Mouse (Mus musculus): Measurements from ENCODE around the gene Gm11146. TPM values are rescaled to one million over a fixed set of nuclear protein-coding genes. Genes with fewer than 3 reads are reported as not detected.

The Gm11146 gene
- total and polyA plus RNA-seq, 3 experiments = not detected

DNA sequence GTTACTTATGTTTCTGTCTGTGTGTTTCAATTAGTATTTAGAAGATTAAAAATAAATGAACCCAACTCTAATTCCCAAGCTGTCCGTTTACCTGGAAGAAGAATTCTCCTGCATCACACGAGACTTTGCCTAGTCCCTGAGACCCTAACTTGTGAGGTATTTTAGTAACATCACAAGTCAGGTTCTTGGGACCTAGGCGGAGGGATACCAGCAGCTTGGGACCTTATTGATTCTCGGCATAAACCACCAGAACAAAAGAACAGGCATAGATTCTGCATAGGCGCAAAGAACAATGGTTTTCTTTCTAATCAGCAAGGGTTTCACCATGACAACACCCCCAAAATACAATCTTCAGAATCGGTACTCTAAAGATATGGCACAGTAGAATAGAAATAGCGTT lies 44.3 kb upstream of the Gm11146 start:
- H3K27me3 ChIP-seq (ENCODE audit: control insufficient read depth in 1 of 2, insufficient read depth in 2 of 2, low read length in 2 of 2) = no peaks in the 10 kb centered on the region
- no peak for TF ChIP-seq ZNF384 (IDR thresholded peaks at IDR 0.05; ENCODE audit: low read depth, low read length)
- TF ChIP-seq USF2 (IDR thresholded peaks at IDR 0.05; ENCODE audit: borderline replicate concordance in 1 of 2, insufficient read depth in 1 of 2, low read depth in 1 of 2, low read length in 2 of 2) = no peak
- H3K9me3 ChIP-seq (replicated peaks; ENCODE audit: insufficient read depth, low read length) = no peaks in the 10 kb centered on the region
- no peak for DNase-seq (ENCODE audit: low read depth, low spot score)
- no peak overlapping the region for H3K4me3 ChIP-seq (ENCODE audit: control insufficient read depth in 1 of 2, insufficient read depth in 1 of 2, low read depth in 2 of 2, low read length in 2 of 2)
- no peaks in the 10 kb centered on the region for H3K79me2 ChIP-seq (ENCODE audit: control insufficient read depth, insufficient read depth, low read length, poor library complexity)
- no peaks in the 10 kb centered on the region for H3K36me3 ChIP-seq (ENCODE audit: control insufficient read depth in 1 of 2, insufficient read depth in 2 of 2, low read length in 2 of 2)
- H3K4me1 ChIP-seq (ENCODE audit: control insufficient read depth in 1 of 2, insufficient read depth in 2 of 2, low read length in 2 of 2) = no peaks in the 10 kb centered on the region
- H3K9ac ChIP-seq (ENCODE audit: control insufficient read depth, low read depth, low read length, poor library complexity, severe bottlenecking) = no peak overlapping the region
- no peak overlapping the region for H3K27ac ChIP-seq (ENCODE audit: control insufficient read depth, low read depth, low read length)

DNA sequence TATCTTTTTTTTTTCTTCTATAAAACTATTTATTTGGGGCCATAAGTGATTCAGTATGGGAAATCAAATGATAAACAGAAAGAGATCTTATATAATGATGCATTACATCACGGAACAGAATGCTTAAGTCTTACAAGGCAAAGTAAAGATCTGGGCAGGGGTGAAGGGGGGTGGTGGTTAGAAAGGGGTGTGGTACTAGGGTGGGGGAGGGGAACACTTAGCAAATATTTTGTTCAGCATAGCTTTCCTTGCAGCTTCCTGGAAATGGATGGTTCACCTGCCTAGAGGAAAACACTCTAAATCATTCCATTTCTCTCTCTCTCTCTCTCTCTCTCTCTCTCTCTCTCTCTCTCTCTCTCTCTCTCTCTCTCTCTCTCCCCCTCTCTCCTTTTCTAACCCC lies 43.1 kb upstream of the Gm11146 start:
- DNase-seq (ENCODE audit: low read depth, low spot score) = no peak
- Histone ChIP-seq H3K4me3 (ENCODE audit: control insufficient read depth in 1 of 2, insufficient read depth in 1 of 2, low read depth in 2 of 2, low read length in 2 of 2) (no peak overlapping the region), H3K27me3 (ENCODE audit: control insufficient read depth in 1 of 2, insufficient read depth in 2 of 2, low read length in 2 of 2) (no peaks in the 10 kb centered on the region), H3K9ac (ENCODE audit: control insufficient read depth, low read depth, low read length, poor library complexity, severe bottlenecking) (no peak overlapping the region), H3K79me2 (ENCODE audit: control insufficient read depth, insufficient read depth, low read length, poor library complexity) (no peaks in the 10 kb centered on the region), H3K27ac (ENCODE audit: control insufficient read depth, low read depth, low read length) (no peak overlapping the region), H3K4me1 (ENCODE audit: control insufficient read depth in 1 of 2, insufficient read depth in 2 of 2, low read length in 2 of 2) (no peaks in the 10 kb centered on the region), H3K36me3 (ENCODE audit: control insufficient read depth in 1 of 2, insufficient read depth in 2 of 2, low read length in 2 of 2) (no peaks in the 10 kb centered on the region), H3K9me3 (replicated peaks; ENCODE audit: insufficient read depth, low read length) (no peaks in the 10 kb centered on the region)
- no peak for TF ChIP-seq ELF1 (IDR thresholded peaks at IDR 0.05; ENCODE audit: low read depth, low read length)
- no peak for TF ChIP-seq ZNF384 (IDR thresholded peaks at IDR 0.05; ENCODE audit: low read depth, low read length)
- no peak for TF ChIP-seq MYB (IDR thresholded peaks at IDR 0.05; ENCODE audit: low read depth, low read length)
- TF ChIP-seq GABPA (IDR thresholded peaks at IDR 0.05; ENCODE audit: low read depth, low read length) = no peak
- no peak for TF ChIP-seq NRF1 (IDR thresholded peaks at IDR 0.05; ENCODE audit: insufficient read depth, low read depth, low read length, poor library complexity, severe bottlenecking)
- no peak for TF ChIP-seq USF1 (IDR thresholded peaks at IDR 0.05; ENCODE audit: low read depth, low read length)
- no peak for TF ChIP-seq MXI1 (IDR thresholded peaks at IDR 0.05; ENCODE audit: low read depth, low read length)
- no peak for TF ChIP-seq ETS1 (IDR thresholded peaks at IDR 0.05; ENCODE audit: low read depth, low read length)
- no peak for TF ChIP-seq ZC3H11A (IDR thresholded peaks at IDR 0.05; ENCODE audit: low read depth, low read length)
- no peak for TF ChIP-seq UBTF (IDR thresholded peaks at IDR 0.05; ENCODE audit: borderline replicate concordance, insufficient read depth, low read depth, low read length)
- TF ChIP-seq TCF12 (IDR thresholded peaks at IDR 0.05; ENCODE audit: low read depth, low read length) = no peak
- no peak for TF ChIP-seq MAFK (IDR thresholded peaks at IDR 0.05; ENCODE audit: borderline replicate concordance, low read depth, low read length)
- no peak for TF ChIP-seq CHD2 (IDR thresholded peaks at IDR 0.05; ENCODE audit: low read length)
- no peak for TF ChIP-seq CHD1 (IDR thresholded peaks at IDR 0.05; ENCODE audit: low read depth, low read length)
- no peak for TF ChIP-seq SMC3 (IDR thresholded peaks at IDR 0.05; ENCODE audit: low read depth, low read length)
- TF ChIP-seq E2F4 (IDR thresholded peaks at IDR 0.05; ENCODE audit: borderline replicate concordance, low read depth, low read length) = no peak
- TF ChIP-seq MAZ (IDR thresholded peaks at IDR 0.05; ENCODE audit: low read depth, low read length) = no peak
- TF ChIP-seq CTCF (IDR thresholded peaks at IDR 0.05 in 2 of 3, conservative IDR thresholded peaks at IDR 0.05 in 1 of 3; ENCODE audit: control insufficient read depth in 1 of 3, insufficient read depth in 1 of 3, low read depth in 2 of 3, low read length in 3 of 3, poor library complexity in 1 of 3, severe bottlenecking in 1 of 3) = no peak

Data from MEL (cell line).